Mouse (Mus musculus): ENCODE measurements around the gene Gm20388. TPM values are rescaled to one million over a fixed set of nuclear protein-coding genes. Genes with fewer than 3 reads are reported as not detected.
"Not testable (repeated sequence)": the region's sequence is repeated elsewhere in the genome, so short reads cannot be mapped to it uniquely, and the experiment has no call there.

Gene Gm20388
- polyA plus RNA-seq, 1 experiment from 2014 or later, result not detected

DNA sequence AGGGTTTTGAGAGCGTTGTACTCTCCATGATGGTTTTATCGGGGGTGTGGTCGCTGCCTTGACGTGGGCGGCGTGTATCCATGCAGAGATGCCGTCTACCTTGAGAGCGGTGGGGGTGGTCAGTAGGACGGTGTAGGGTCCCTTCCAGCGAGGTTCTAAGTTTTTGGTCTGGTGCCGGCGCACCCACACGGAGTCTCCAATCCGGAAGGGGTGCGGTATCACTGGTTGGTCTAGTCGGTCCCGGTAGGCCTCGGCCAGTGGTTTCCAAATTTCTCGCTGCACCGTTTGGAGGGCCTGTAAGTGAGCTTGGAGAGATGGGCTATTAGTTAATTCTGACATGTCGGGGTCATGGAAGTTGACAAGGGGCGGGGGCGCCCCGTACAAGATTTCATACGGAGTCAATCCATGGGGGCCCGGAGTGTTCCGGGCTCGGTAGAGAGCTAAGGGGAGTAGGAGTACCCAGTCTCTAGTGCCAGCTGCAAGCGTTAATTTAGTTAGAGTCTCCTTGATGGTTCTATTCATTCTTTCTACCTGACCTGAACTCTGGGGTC is 3517.8 kb downstream of the Gm20388 start:
- H3K36me3 ChIP-seq (ENCODE audit: control insufficient read depth, insufficient read depth, low read length), result no peaks in the 10 kb centered on the region
- H3K9ac ChIP-seq (ENCODE audit: low read length), result no peak overlapping the region
- 97% methylated on average over 29 of the region's 29 CpGs for WGBS
- no peaks in the 10 kb centered on the region for H3K4me1 ChIP-seq (replicated peaks; ENCODE audit: control insufficient read depth, insufficient read depth)
- TF ChIP-seq EP300 (optimal IDR thresholded peaks at IDR 0.05), result no peak
- no peak for TF ChIP-seq CTCF (IDR thresholded peaks at IDR 0.05; ENCODE audit: low read depth)
- no peak for DNase-seq (ENCODE audit: low spot score)
- H3K9me3 ChIP-seq (ENCODE audit: control insufficient read depth, low read length), result peaks cover 20% of the 10 kb centered on the region; the same call in 1 of the 2 replicates
- no peak overlapping the region for H3K4me3 ChIP-seq (ENCODE audit: low read depth, low read length)
- H3K27me3 ChIP-seq (ENCODE audit: control insufficient read depth, insufficient read depth, low read length), result no peaks in the 10 kb centered on the region
- no peak for ATAC-seq (ENCODE audit: low FRiP score, low TSS enrichment)
- no peak overlapping the region for H3K4me2 ChIP-seq (replicated peaks; ENCODE audit: low read depth)
- no peak overlapping the region for H3K27ac ChIP-seq (replicated peaks)

DNA sequence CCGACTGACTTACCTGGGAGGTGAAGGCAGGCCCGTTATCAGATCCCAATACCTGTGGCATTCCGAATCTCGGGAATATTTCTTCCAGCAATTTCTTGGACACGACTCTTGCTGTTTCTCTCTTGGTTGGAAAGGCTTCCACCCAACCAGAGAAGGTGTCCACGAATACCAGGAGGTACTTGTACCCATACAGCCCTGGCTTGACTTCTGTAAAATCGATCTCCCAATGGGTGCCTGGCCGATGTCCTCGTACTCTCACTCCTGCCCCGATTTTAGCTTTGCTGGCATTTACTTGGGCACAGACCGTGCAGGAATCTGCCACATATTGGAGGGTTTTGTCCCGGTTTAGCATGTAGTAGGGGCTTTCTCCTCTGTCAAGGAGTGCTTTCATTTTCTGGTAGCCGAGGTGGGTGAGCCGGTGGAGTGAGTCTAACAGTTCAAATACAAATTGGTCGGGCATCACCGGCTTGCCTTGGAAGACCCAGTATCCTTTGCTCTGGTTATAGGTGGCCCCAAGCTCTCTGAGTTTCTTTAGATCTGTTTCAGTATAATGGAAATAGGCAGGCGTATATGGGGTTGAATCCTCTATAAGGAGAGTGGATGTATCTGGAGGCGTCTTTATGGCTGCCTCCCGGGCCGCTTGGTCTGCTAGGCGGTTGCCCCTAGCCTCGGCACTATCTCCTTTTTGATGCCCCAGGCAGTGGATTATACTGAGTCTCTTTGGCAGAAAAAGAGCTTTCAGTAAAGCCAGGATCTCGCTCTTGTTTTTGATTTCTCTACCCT is 3518.5 kb downstream of the Gm20388 start:
- peaks cover 20% of the 10 kb centered on the region; the same call in 1 of the 2 replicates for H3K9me3 ChIP-seq (ENCODE audit: control insufficient read depth, low read length)
- TF ChIP-seq CTCF (IDR thresholded peaks at IDR 0.05; ENCODE audit: low read depth) (no peak), EP300 (optimal IDR thresholded peaks at IDR 0.05) (no peak)
- WGBS, result 95% methylated on average over 23 of the region's 23 CpGs
- no peak overlapping the region for H3K27ac ChIP-seq (replicated peaks)
- no peak overlapping the region for H3K9ac ChIP-seq (ENCODE audit: low read length)
- no peak overlapping the region for H3K4me2 ChIP-seq (replicated peaks; ENCODE audit: low read depth)
- no peak for DNase-seq (ENCODE audit: low spot score)
- no peaks in the 10 kb centered on the region for H3K4me1 ChIP-seq (replicated peaks; ENCODE audit: control insufficient read depth, insufficient read depth)
- H3K4me3 ChIP-seq (ENCODE audit: low read depth, low read length), result no peak overlapping the region
- no peak for ATAC-seq (ENCODE audit: low FRiP score, low TSS enrichment)
- no peaks in the 10 kb centered on the region for H3K27me3 ChIP-seq (ENCODE audit: control insufficient read depth, insufficient read depth, low read length)
- H3K36me3 ChIP-seq (ENCODE audit: control insufficient read depth, insufficient read depth, low read length), result no peaks in the 10 kb centered on the region

DNA sequence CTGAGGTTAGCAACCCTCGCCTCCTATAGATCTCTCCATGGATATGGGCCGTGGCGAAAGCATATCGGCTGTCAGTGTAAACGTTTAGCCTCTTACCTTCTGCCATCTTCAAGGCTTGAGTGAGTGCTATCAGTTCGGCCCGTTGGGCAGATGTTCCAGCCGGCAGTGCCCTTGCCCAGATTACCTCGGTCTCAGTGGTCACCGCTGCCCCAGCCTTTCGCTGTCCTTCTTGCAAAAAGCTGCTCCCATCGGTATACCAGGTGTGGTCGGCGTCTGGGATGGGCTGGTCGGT is 3519.0 kb downstream of the Gm20388 start:
- H3K4me3 ChIP-seq (ENCODE audit: low read depth, low read length); H3K4me2 ChIP-seq (replicated peaks; ENCODE audit: low read depth); H3K36me3 ChIP-seq (ENCODE audit: control insufficient read depth, insufficient read depth, low read length); H3K4me1 ChIP-seq (replicated peaks; ENCODE audit: control insufficient read depth, insufficient read depth); H3K27ac ChIP-seq (replicated peaks); H3K9ac ChIP-seq (ENCODE audit: low read length); H3K27me3 ChIP-seq (ENCODE audit: control insufficient read depth, insufficient read depth, low read length); DNase-seq (ENCODE audit: low spot score); ATAC-seq (ENCODE audit: low FRiP score, low TSS enrichment): not testable (repeated sequence)
- H3K9me3 ChIP-seq (ENCODE audit: control insufficient read depth, low read length), result peaks cover 20% of the 10 kb centered on the region; the same call in 1 of the 2 replicates
- 93% methylated on average over 15 of the region's 15 CpGs for WGBS

DNA sequence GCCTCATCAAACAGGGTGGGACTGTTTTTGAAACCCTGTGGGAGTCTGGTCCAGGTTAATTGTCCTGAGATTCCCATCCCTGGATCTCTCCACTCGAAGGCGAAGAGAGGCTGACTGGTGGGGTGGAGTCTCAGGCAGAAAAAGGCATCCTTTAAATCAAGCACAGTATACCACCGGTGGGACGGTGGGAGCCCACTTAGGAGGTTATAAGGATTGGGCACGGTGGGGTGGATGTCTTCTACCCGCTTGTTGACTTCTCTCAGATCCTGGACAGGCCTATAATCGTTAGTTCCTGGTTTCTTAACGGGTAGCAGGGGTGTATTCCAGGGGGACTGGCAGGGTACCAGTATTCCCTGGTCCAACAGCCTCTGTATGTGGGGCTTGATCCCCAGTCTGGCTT is 3520.3 kb downstream of the Gm20388 start:
- not testable (repeated sequence) for H3K4me3 ChIP-seq (ENCODE audit: low read depth, low read length); H3K4me2 ChIP-seq (replicated peaks; ENCODE audit: low read depth); H3K9ac ChIP-seq (ENCODE audit: low read length); H3K27me3 ChIP-seq (ENCODE audit: control insufficient read depth, insufficient read depth, low read length); H3K27ac ChIP-seq (replicated peaks); H3K36me3 ChIP-seq (ENCODE audit: control insufficient read depth, insufficient read depth, low read length); ATAC-seq (ENCODE audit: low FRiP score, low TSS enrichment); H3K4me1 ChIP-seq (replicated peaks; ENCODE audit: control insufficient read depth, insufficient read depth); DNase-seq (ENCODE audit: low spot score)
- peaks cover 20% of the 10 kb centered on the region; the same call in 1 of the 2 replicates for H3K9me3 ChIP-seq (ENCODE audit: control insufficient read depth, low read length)
- WGBS, result 89% methylated on average over 6 of the region's 8 CpGs

DNA sequence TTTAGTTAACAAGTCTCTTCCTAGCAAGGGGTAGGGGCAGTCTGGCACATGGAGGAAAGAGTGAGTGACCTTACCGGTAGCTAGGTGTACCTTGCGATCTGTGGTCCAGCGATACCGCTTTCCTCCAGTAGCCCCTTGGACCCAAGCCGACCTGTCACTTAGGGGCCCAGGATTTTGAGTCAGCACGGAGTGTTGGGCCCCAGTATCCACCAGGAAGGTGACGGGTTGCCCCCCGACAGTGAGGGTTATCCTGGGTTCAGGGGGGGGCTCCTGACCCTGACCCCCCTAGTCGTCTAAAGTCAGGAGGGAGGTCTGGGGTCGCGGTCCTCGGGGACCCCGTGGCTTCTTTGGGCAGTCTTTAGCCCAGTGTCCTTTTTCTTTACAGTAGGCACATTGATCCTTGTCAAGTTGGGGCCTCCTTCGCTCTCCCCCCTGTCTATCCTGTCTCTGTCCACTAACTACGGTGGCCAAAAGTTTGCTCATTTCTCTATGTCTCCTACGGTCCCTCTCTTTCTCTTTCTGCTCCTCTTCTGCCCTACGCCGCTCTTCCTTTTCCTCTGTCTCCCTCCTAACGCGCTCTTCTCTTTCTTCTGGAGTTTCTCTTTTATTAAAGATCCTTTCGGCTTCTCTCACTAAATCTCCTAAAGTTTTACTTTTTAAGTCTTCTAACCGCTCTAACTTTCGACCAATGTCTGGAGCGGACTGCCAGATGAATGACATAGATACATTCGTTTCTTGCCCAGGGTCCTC is 3521.2 kb downstream of the Gm20388 start:
- Histone ChIP-seq H3K4me1 (replicated peaks; ENCODE audit: control insufficient read depth, insufficient read depth) (no peaks in the 10 kb centered on the region), H3K27me3 (ENCODE audit: control insufficient read depth, insufficient read depth, low read length) (no peaks in the 10 kb centered on the region), H3K27ac (replicated peaks) (no peak overlapping the region), H3K9me3 (ENCODE audit: control insufficient read depth, low read length) (peaks cover 20% of the 10 kb centered on the region; the same call in 1 of the 2 replicates), H3K4me3 (ENCODE audit: low read depth, low read length) (no peak overlapping the region), H3K9ac (ENCODE audit: low read length) (no peak overlapping the region), H3K36me3 (ENCODE audit: control insufficient read depth, insufficient read depth, low read length) (no peaks in the 10 kb centered on the region), H3K4me2 (replicated peaks; ENCODE audit: low read depth) (no peak overlapping the region)
- 95% methylated on average over 25 of the region's 25 CpGs for WGBS
- DNase-seq (ENCODE audit: low spot score) (no peak), ATAC-seq (ENCODE audit: low FRiP score, low TSS enrichment) (no peak)
- TF ChIP-seq CTCF (IDR thresholded peaks at IDR 0.05; ENCODE audit: low read depth) (no peak), EP300 (optimal IDR thresholded peaks at IDR 0.05) (no peak)

DNA sequence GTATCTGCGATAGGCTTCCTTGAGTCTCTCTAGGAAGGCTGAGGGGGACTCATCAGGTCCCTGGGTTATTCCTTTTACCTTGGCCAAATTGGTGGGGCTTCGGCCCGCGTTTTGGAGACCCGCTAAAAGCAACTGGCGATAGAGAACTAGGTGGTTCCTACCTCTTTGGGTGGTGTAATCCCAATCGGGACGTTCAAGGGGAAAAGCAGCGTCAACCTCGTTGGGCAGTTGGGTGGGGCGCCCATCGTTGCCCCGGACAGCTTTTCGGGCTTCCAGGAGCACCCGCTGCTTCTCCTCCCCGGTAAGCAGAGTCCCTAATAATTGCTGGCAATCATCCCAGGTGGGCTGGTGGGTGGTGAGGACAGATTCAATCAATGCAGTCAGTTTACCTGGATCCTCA is 3521.7 kb downstream of the Gm20388 start:
- no peak overlapping the region for H3K4me2 ChIP-seq (replicated peaks; ENCODE audit: low read depth)
- H3K4me1 ChIP-seq (replicated peaks; ENCODE audit: control insufficient read depth, insufficient read depth), result no peaks in the 10 kb centered on the region
- no peak for DNase-seq (ENCODE audit: low spot score)
- H3K9ac ChIP-seq (ENCODE audit: low read length), result no peak overlapping the region
- H3K27me3 ChIP-seq (ENCODE audit: control insufficient read depth, insufficient read depth, low read length), result no peaks in the 10 kb centered on the region
- peaks cover 17% of the 10 kb centered on the region; the same call in 1 of the 2 replicates for H3K9me3 ChIP-seq (ENCODE audit: control insufficient read depth, low read length)
- no peak overlapping the region for H3K27ac ChIP-seq (replicated peaks)
- H3K36me3 ChIP-seq (ENCODE audit: control insufficient read depth, insufficient read depth, low read length), result no peaks in the 10 kb centered on the region
- TF ChIP-seq CTCF (IDR thresholded peaks at IDR 0.05; ENCODE audit: low read depth) (no peak), EP300 (optimal IDR thresholded peaks at IDR 0.05) (no peak)
- no peak overlapping the region for H3K4me3 ChIP-seq (ENCODE audit: low read depth, low read length)
- no peak for ATAC-seq (ENCODE audit: low FRiP score, low TSS enrichment)
- WGBS, result 96% methylated on average over 16 of the region's 16 CpGs

DNA sequence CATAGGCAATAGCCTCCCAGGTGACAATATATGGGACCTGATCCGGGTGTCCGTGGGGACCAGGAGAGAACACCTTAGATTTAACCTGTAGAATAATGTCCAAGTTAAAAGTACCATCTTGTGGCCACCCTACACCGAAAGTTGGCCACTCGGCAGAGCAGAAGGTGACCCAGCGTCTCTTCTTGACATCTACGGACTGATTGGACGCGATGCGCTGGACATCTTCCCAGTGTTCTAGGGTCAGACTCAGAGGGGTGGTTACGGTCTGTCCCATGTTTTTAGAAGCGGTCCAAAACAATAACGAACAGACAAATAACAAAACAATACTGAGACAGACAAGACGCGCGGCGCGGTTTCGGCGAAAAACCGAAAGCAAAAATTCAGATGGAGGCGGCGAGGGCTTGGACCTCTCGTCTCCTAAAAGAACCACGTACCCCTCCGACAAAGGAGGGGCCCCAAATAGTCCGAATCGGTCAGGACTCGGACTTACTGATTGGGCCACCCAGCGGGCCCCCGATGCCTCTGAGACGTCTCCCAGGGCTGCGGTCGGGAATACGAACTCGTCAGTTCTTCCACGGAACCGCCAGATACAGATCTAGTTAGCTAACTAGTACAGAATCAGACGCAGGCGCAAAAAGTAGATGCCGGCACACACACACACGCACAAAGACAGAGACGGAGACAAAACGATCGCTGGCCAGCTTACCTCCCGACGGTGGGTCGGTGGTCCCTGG is 3522.8 kb downstream of the Gm20388 start:
- not testable (repeated sequence) for H3K4me3 ChIP-seq (ENCODE audit: low read depth, low read length); H3K4me2 ChIP-seq (replicated peaks; ENCODE audit: low read depth); H3K27ac ChIP-seq (replicated peaks); H3K9ac ChIP-seq (ENCODE audit: low read length); H3K4me1 ChIP-seq (replicated peaks; ENCODE audit: control insufficient read depth, insufficient read depth); H3K9me3 ChIP-seq (ENCODE audit: control insufficient read depth, low read length); DNase-seq (ENCODE audit: low spot score); H3K27me3 ChIP-seq (ENCODE audit: control insufficient read depth, insufficient read depth, low read length); H3K36me3 ChIP-seq (ENCODE audit: control insufficient read depth, insufficient read depth, low read length); ATAC-seq (ENCODE audit: low FRiP score, low TSS enrichment)
- 98% methylated on average over 36 of the region's 47 CpGs for WGBS
